17 mouse cellular contexts compared by ENCODE assay signal in the genomic region with DNA sequence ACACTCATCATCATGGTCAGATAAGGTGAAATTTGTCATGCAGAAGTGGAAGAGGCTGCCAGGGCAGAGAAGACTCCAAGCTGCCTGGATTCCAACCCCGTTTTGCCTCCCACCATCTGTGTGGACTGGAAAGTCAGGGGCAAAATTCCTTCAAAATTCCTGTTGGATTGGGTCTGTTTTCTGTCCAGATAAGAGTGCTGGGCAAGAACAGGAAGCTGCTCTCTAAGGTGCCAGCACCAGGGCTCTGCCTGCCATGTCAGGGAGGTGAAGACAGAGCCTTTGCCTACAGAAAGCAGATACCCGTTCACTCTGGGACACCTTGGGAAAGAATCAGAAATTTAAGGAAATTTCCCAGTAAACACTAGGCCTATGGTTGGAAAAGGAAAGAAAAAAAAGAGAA.
DNase-seq lines count a peak whose midpoint lies in the region; ATAC-seq and TF ChIP-seq lines count a peak whose summit lies in the region.
"Had no signal": no experiment of that assay in that cellular context is flagged by ENCODE, and none has a peak within 500 bp of the region (broad histone marks: within the 10 kb centered on the region; RNA-seq: fewer than 3 reads in every experiment).

No protein-coding gene starts in this region.

- 45% methylated on average over 2 of the region's 2 CpGs for WGBS in embryonic facial prominence, embryonic 15.5 days
- 4% methylated on average over 2 of the region's 2 CpGs for WGBS in heart, embryonic 11.5 days (ENCODE audit: insufficient replicate concordance)
- 31% methylated on average over 2 of the region's 2 CpGs for WGBS in intestine, embryonic 15.5 days
- WGBS in kidney, embryonic 16.5 days: 75% methylated on average over 2 of the region's 2 CpGs

- DNase-seq in layer of hippocampus, adult 2 months (ENCODE audit: low spot score in 2 of 2): no peak
- no peak for DNase-seq in layer of hippocampus, adult 18-20 months (ENCODE audit: low spot score in 2 of 2)
- DNase-seq in adrenal gland, adult 18-20 months (ENCODE audit: low spot score in 2 of 2): no peak
- DNase-seq in frontal cortex, postnatal 10 days (ENCODE audit: low spot score in 2 of 2): no peak
- DNase-seq: adrenal gland, postnatal 25 days; cerebellum, adult 9-11 months; embryo, embryonic 11 days; gastrocnemius, postnatal 36 days; kidney, adult 8-10 months; retina, postnatal 1 day; thymus, postnatal 14 days had no signal

- ATAC-seq in embryonic facial prominence, embryonic 15.5 days (ENCODE audit: insufficient number of reproducible peaks, low FRiP score, low TSS enrichment, low read depth): no peak
- peak; percentile 59; the same call in 1 of the 2 replicates for ATAC-seq in heart, embryonic 11.5 days (replicated peaks; ENCODE audit: insufficient number of reproducible peaks, low FRiP score, low TSS enrichment)
- ATAC-seq in intestine, embryonic 15.5 days: peak; percentile 34; the same call in 1 of the 2 replicates
- ATAC-seq in kidney, embryonic 16.5 days (ENCODE audit: low FRiP score, low TSS enrichment): no peak

- no peaks in the 10 kb centered on the region for H3K36me3 ChIP-seq in embryonic facial prominence, embryonic 15.5 days
- H3K36me3 ChIP-seq in heart, embryonic 11.5 days (ENCODE audit: control insufficient read depth, insufficient read depth, low read length): no peaks in the 10 kb centered on the region
- no peaks in the 10 kb centered on the region for H3K36me3 ChIP-seq in intestine, embryonic 15.5 days
- H3K36me3 ChIP-seq in kidney, embryonic 16.5 days (ENCODE audit: insufficient read depth, low read length): no peaks in the 10 kb centered on the region
- H3K36me3 ChIP-seq: hindbrain, embryonic 15.5 days; neural tube, embryonic 15.5 days had no signal

- no peaks in the 10 kb centered on the region for H3K27me3 ChIP-seq in embryonic facial prominence, embryonic 15.5 days
- H3K27me3 ChIP-seq in heart, embryonic 11.5 days (ENCODE audit: control insufficient read depth, insufficient read depth, low read length): no peaks in the 10 kb centered on the region
- H3K27me3 ChIP-seq in intestine, embryonic 15.5 days (replicated peaks): no peaks in the 10 kb centered on the region
- H3K27me3 ChIP-seq in kidney, embryonic 16.5 days (ENCODE audit: insufficient read depth, low read length): no peaks in the 10 kb centered on the region
- H3K27me3 ChIP-seq: hindbrain, embryonic 15.5 days; neural tube, embryonic 15.5 days had no signal

- H3K9ac ChIP-seq in embryonic facial prominence, embryonic 15.5 days: no peak overlapping the region
- H3K9ac ChIP-seq in heart, embryonic 11.5 days (ENCODE audit: low read depth, low read length): no peak overlapping the region
- no peak overlapping the region for H3K9ac ChIP-seq in intestine, embryonic 15.5 days
- H3K9ac ChIP-seq in kidney, embryonic 16.5 days (replicated peaks; ENCODE audit: low read length): no peak overlapping the region
- H3K9ac ChIP-seq: hindbrain, embryonic 15.5 days; neural tube, embryonic 15.5 days had no signal

- no peak for TF ChIP-seq CTCF in layer of hippocampus, adult 2 months (conservative IDR thresholded peaks at IDR 0.05)

- H3K9me3 ChIP-seq in embryonic facial prominence, embryonic 15.5 days (replicated peaks): no peaks in the 10 kb centered on the region
- no peaks in the 10 kb centered on the region for H3K9me3 ChIP-seq in heart, embryonic 11.5 days (replicated peaks; ENCODE audit: control insufficient read depth, low read length)
- H3K9me3 ChIP-seq in intestine, embryonic 15.5 days: no peaks in the 10 kb centered on the region
- no peaks in the 10 kb centered on the region for H3K9me3 ChIP-seq in kidney, embryonic 16.5 days (ENCODE audit: low read length)
- H3K9me3 ChIP-seq: hindbrain, embryonic 15.5 days; neural tube, embryonic 15.5 days had no signal

- H3K27ac ChIP-seq in layer of hippocampus, adult 2 months: peak overlapping the region; percentile 51; the same call in 1 of the 2 replicates
- H3K27ac ChIP-seq in embryonic facial prominence, embryonic 15.5 days (replicated peaks): peak overlapping the region; percentile 69
- H3K27ac ChIP-seq in heart, embryonic 11.5 days (ENCODE audit: low read depth, low read length): peak overlapping the region; percentile 75
- H3K27ac ChIP-seq in intestine, embryonic 15.5 days: peak overlapping the region; percentile 54; the same call in 1 of the 2 replicates
- no peak overlapping the region for H3K27ac ChIP-seq in kidney, embryonic 16.5 days (ENCODE audit: low read length)
- H3K27ac ChIP-seq: hindbrain, embryonic 15.5 days; neural tube, embryonic 15.5 days had no signal

- H3K4me1 ChIP-seq in embryonic facial prominence, embryonic 15.5 days: peaks cover 28% of the 10 kb centered on the region
- peaks cover 22% of the 10 kb centered on the region for H3K4me1 ChIP-seq in heart, embryonic 11.5 days (ENCODE audit: control insufficient read depth, insufficient read depth, low read length)
- H3K4me1 ChIP-seq in intestine, embryonic 15.5 days (replicated peaks): peaks cover 7% of the 10 kb centered on the region
- no peaks in the 10 kb centered on the region for H3K4me1 ChIP-seq in kidney, embryonic 16.5 days (ENCODE audit: insufficient read depth, low read length)
- H3K4me1 ChIP-seq: hindbrain, embryonic 15.5 days had no signal

- H3K4me2 ChIP-seq in embryonic facial prominence, embryonic 15.5 days (replicated peaks): no peak overlapping the region
- no peak overlapping the region for H3K4me2 ChIP-seq in heart, embryonic 11.5 days
- no peak overlapping the region for H3K4me2 ChIP-seq in intestine, embryonic 15.5 days (replicated peaks)
- no peak overlapping the region for H3K4me2 ChIP-seq in kidney, embryonic 16.5 days (replicated peaks; ENCODE audit: low read depth, low read length)
- H3K4me2 ChIP-seq: hindbrain, embryonic 15.5 days; neural tube, embryonic 15.5 days had no signal

- no peak overlapping the region for H3K4me3 ChIP-seq in layer of hippocampus, adult 2 months
- no peak overlapping the region for H3K4me3 ChIP-seq in embryonic facial prominence, embryonic 15.5 days (replicated peaks)
- no peak overlapping the region for H3K4me3 ChIP-seq in heart, embryonic 11.5 days (ENCODE audit: low read depth, low read length)
- no peak overlapping the region for H3K4me3 ChIP-seq in intestine, embryonic 15.5 days (replicated peaks)
- H3K4me3 ChIP-seq in kidney, embryonic 16.5 days (ENCODE audit: low read length): no peak overlapping the region
- H3K4me3 ChIP-seq: hindbrain, embryonic 15.5 days; neural tube, embryonic 15.5 days had no signal

Comparison
In these comparisons a context has a peak if more than half of its experiments do, and no peak if none do; other contexts are left out.
1. ATAC-seq: peak in heart, embryonic 11.5 days (single experiment) and intestine, embryonic 15.5 days (single experiment); none in embryonic facial prominence, embryonic 15.5 days (single experiment) and kidney, embryonic 16.5 days (single experiment).